Mouse (Mus musculus): Measurements from ENCODE around the gene Slc30a9. TPM values are rescaled to one million over a fixed set of nuclear protein-coding genes. Genes with fewer than 3 reads are reported as not detected.

Slc30a9 gene
- polyA plus RNA-seq, 1 experiment from 2014 or later, result 55.4 TPM

DNA sequence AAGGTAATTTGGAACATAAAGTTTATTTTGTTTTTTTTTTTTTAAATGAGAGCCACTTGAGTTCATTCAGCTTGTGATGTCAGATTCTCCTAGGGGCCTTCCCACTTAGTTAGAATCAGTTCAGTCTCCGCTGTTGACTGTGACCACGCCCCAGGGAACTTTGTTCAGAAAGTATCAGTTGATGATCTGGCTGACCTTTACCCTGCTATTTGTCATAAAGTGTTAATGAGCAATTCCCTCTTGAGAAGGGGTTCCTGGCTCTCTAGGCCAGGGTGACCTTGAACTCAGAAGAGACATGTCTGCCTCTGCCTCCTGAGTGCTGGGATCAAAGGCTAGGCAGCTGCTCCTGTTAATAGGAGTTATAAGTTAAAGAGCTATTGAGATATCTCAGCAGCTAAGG is 40.3 kb downstream of the Slc30a9 start:
- H3K9ac ChIP-seq (replicated peaks), result no peak overlapping the region
- DNase-seq (no peak), ATAC-seq (no peak)
- 88% methylated on average over 2 of the region's 2 CpGs for WGBS (ENCODE audit: insufficient replicate concordance)
- TF ChIP-seq CTCF (IDR thresholded peaks at IDR 0.05; ENCODE audit: low read depth) (no peak), EP300 (IDR thresholded peaks at IDR 0.05; ENCODE audit: low read depth) (no peak)
- no peak overlapping the region for H3K27ac ChIP-seq (ENCODE audit: low read depth)
- H3K27me3 ChIP-seq (ENCODE audit: insufficient read depth, low read length), result no peaks in the 10 kb centered on the region
- no peak overlapping the region for H3K4me2 ChIP-seq (ENCODE audit: low read depth, low read length)
- no peak overlapping the region for H3K4me3 ChIP-seq (ENCODE audit: low read depth, low read length)
- peaks cover 89% of the 10 kb centered on the region for H3K36me3 ChIP-seq (replicated peaks; ENCODE audit: insufficient read depth, low read length)
- H3K4me1 ChIP-seq (ENCODE audit: insufficient read depth), result no peaks in the 10 kb centered on the region
- H3K9me3 ChIP-seq (ENCODE audit: low read length), result no peaks in the 10 kb centered on the region

DNA sequence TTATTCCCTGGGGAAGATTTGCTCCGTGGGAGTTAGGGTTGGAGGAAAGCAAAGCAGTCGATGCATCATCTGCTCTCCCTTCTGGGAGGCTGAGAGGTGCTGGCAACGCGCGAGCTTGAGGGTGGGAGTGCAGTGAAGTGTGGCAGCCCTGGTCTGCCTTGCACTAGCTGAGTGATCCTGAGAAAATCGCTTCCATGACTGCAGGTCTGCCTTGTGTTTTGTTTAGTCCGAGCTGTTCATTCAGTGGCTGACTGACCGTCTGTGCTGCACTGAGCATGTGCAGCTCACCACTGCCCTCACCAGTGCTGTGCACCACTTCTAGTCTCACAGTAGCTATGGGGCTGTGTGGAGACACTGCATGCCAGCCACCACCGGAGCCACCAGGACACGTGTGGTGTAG is 42.2 kb downstream of the Slc30a9 start:
- TF ChIP-seq CTCF (IDR thresholded peaks at IDR 0.05; ENCODE audit: low read depth) (no peak), EP300 (IDR thresholded peaks at IDR 0.05; ENCODE audit: low read depth) (no peak)
- 87% methylated on average over 10 of the region's 10 CpGs for WGBS (ENCODE audit: insufficient replicate concordance)
- H3K4me3 ChIP-seq (ENCODE audit: low read depth, low read length), result no peak overlapping the region

GRCm38 (mm10) chr5:67362316-67362715 is 55.6 kb downstream of the Slc30a9 start:
- H3K4me3 ChIP-seq (ENCODE audit: low read depth, low read length), result no peak overlapping the region
- no peak overlapping the region for H3K27ac ChIP-seq (ENCODE audit: low read depth)
- no peak overlapping the region for H3K4me2 ChIP-seq (ENCODE audit: low read depth, low read length)
- H3K9ac ChIP-seq (replicated peaks), result no peak overlapping the region
- WGBS (ENCODE audit: insufficient replicate concordance), result 91% methylated on average over 10 of the region's 10 CpGs
- no peaks in the 10 kb centered on the region for H3K4me1 ChIP-seq (ENCODE audit: insufficient read depth)
- DNase-seq, result no peak
- H3K9me3 ChIP-seq (ENCODE audit: low read length), result no peaks in the 10 kb centered on the region
- no peak for ATAC-seq
- no peaks in the 10 kb centered on the region for H3K36me3 ChIP-seq (replicated peaks; ENCODE audit: insufficient read depth, low read length)
- H3K27me3 ChIP-seq (ENCODE audit: insufficient read depth, low read length), result no peaks in the 10 kb centered on the region
- no peak for TF ChIP-seq EP300 (IDR thresholded peaks at IDR 0.05; ENCODE audit: low read depth)
- no peak for TF ChIP-seq CTCF (IDR thresholded peaks at IDR 0.05; ENCODE audit: low read depth)

More for the DNA sequence above, 42.2 kb downstream of the Slc30a9 start:
- Histone ChIP-seq H3K36me3 (replicated peaks; ENCODE audit: insufficient read depth, low read length) (peaks cover 88% of the 10 kb centered on the region), H3K9me3 (ENCODE audit: low read length) (no peaks in the 10 kb centered on the region), H3K27me3 (ENCODE audit: insufficient read depth, low read length) (no peaks in the 10 kb centered on the region), H3K4me1 (ENCODE audit: insufficient read depth) (no peaks in the 10 kb centered on the region), H3K27ac (ENCODE audit: low read depth) (no peak overlapping the region), H3K4me2 (ENCODE audit: low read depth, low read length) (no peak overlapping the region), H3K9ac (replicated peaks) (no peak overlapping the region)
- no peak for DNase-seq
- ATAC-seq, result no peak

- H3K4me2 ChIP-seq (ENCODE audit: low read depth, low read length), result no peak overlapping the region
- no peak for TF ChIP-seq EP300 (IDR thresholded peaks at IDR 0.05; ENCODE audit: low read depth)
- TF ChIP-seq CTCF (IDR thresholded peaks at IDR 0.05; ENCODE audit: low read depth), result no peak
- H3K4me3 ChIP-seq (ENCODE audit: low read depth, low read length), result no peak overlapping the region
- WGBS (ENCODE audit: insufficient replicate concordance), result 50% methylated on average over 2 of the region's 2 CpGs
- H3K27ac ChIP-seq (ENCODE audit: low read depth), result no peak overlapping the region
- H3K36me3 ChIP-seq (replicated peaks; ENCODE audit: insufficient read depth, low read length), result no peaks in the 10 kb centered on the region
- no peaks in the 10 kb centered on the region for H3K27me3 ChIP-seq (ENCODE audit: insufficient read depth, low read length)
- no peaks in the 10 kb centered on the region for H3K9me3 ChIP-seq (ENCODE audit: low read length)
- DNase-seq, result no peak
- ATAC-seq, result peak; percentile 54
- H3K9ac ChIP-seq (replicated peaks), result no peak overlapping the region
- H3K4me1 ChIP-seq (ENCODE audit: insufficient read depth), result no peaks in the 10 kb centered on the region
These were observed 56.2 kb downstream of the Slc30a9 start for GRCm38 (mm10) chr5:67362931-67363330.

DNA sequence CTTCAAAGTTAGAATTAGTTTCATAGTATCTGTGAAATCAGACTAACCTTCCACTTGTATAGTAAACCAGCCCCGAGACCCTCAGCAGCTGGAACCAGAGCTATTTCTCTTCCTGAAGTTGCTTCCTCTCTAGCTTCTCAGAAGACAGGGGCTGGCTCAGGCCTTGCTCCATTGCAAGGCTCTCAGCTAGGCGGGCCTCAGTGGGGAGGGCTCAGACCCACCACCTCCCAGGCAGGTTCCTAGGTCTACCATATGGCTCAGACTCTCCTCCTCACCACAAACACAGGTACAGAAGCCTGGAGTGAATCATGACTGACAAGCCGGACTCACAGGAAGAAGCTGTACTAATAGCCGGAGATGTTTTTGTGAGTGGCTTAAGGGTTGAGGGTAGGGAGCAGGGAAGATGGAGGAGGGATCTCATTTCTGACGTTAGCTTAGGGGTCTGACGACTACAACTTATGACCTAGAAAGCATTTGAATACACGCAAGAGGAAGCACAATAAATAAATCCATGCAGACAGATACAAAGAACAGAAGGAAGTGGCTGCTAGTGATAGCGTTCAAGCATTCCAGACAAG is 70.4 kb downstream of the Slc30a9 start:
- H3K27ac ChIP-seq (ENCODE audit: low read depth), result no peak overlapping the region
- H3K9ac ChIP-seq (replicated peaks), result no peak overlapping the region
- H3K9me3 ChIP-seq (ENCODE audit: low read length), result no peaks in the 10 kb centered on the region
- H3K4me1 ChIP-seq (ENCODE audit: insufficient read depth), result no peaks in the 10 kb centered on the region
- H3K4me2 ChIP-seq (ENCODE audit: low read depth, low read length), result no peak overlapping the region
- ATAC-seq, result no peak
- TF ChIP-seq EP300 (IDR thresholded peaks at IDR 0.05; ENCODE audit: low read depth) (no peak), CTCF (IDR thresholded peaks at IDR 0.05; ENCODE audit: low read depth) (no peak)
- H3K36me3 ChIP-seq (replicated peaks; ENCODE audit: insufficient read depth, low read length), result no peaks in the 10 kb centered on the region
- H3K4me3 ChIP-seq (ENCODE audit: low read depth, low read length), result no peak overlapping the region
- WGBS (ENCODE audit: insufficient replicate concordance), result 40% methylated on average over 8 of the region's 8 CpGs
- no peak for DNase-seq
- H3K27me3 ChIP-seq (ENCODE audit: insufficient read depth, low read length), result no peaks in the 10 kb centered on the region

- WGBS (ENCODE audit: insufficient replicate concordance), result 95% methylated on average over 2 of the region's 2 CpGs
- Histone ChIP-seq H3K9me3 (ENCODE audit: low read length) (no peaks in the 10 kb centered on the region), H3K27me3 (ENCODE audit: insufficient read depth, low read length) (no peaks in the 10 kb centered on the region), H3K4me3 (ENCODE audit: low read depth, low read length) (no peak overlapping the region), H3K27ac (ENCODE audit: low read depth) (no peak overlapping the region), H3K9ac (replicated peaks) (no peak overlapping the region), H3K4me1 (ENCODE audit: insufficient read depth) (no peaks in the 10 kb centered on the region), H3K36me3 (replicated peaks; ENCODE audit: insufficient read depth, low read length) (no peaks in the 10 kb centered on the region), H3K4me2 (ENCODE audit: low read depth, low read length) (no peak overlapping the region)
- TF ChIP-seq EP300 (IDR thresholded peaks at IDR 0.05; ENCODE audit: low read depth) (no peak), CTCF (IDR thresholded peaks at IDR 0.05; ENCODE audit: low read depth) (no peak)
- ATAC-seq (no peak), DNase-seq (no peak)
These were observed 74.9 kb downstream of the Slc30a9 start for GRCm38 (mm10) chr5:67381690-67382089.

DNA sequence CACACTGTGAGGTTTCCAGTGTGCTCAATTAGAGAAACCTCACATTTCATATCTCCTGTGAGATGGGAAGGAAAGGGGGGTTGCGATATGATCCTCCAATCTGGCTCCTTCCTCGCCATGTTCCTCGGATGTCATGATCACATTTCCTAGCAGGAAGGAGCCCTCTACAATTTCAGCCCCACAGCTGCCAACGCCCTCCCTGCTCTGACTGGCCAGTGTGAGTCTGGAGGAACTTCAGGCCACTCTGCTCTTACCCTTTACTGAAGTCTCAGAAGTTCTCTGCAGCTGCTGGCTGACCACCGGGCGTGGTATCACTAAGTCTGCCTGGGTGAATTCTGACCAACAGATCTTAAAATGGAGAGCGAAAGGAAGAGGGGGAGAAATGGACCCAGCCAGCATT is 75.8 kb downstream of the Slc30a9 start:
- Histone ChIP-seq H3K4me3 (ENCODE audit: low read depth, low read length) (no peak overlapping the region), H3K4me1 (ENCODE audit: insufficient read depth) (no peaks in the 10 kb centered on the region), H3K9me3 (ENCODE audit: low read length) (no peaks in the 10 kb centered on the region), H3K9ac (replicated peaks) (no peak overlapping the region), H3K4me2 (ENCODE audit: low read depth, low read length) (no peak overlapping the region), H3K27me3 (ENCODE audit: insufficient read depth, low read length) (no peaks in the 10 kb centered on the region), H3K27ac (ENCODE audit: low read depth) (no peak overlapping the region), H3K36me3 (replicated peaks; ENCODE audit: insufficient read depth, low read length) (no peaks in the 10 kb centered on the region)
- TF ChIP-seq CTCF (IDR thresholded peaks at IDR 0.05; ENCODE audit: low read depth) (no peak), EP300 (IDR thresholded peaks at IDR 0.05; ENCODE audit: low read depth) (no peak)
- 72% methylated on average over 7 of the region's 7 CpGs for WGBS (ENCODE audit: insufficient replicate concordance)
- ATAC-seq (no peak), DNase-seq (no peak)

Data from liver, postnatal 0 days (tissue).